Mouse (Mus musculus) ES-E14 (cell line): ENCODE data around the gene Stard5. TPM values are rescaled to one million over a fixed set of nuclear protein-coding genes. Genes with fewer than 3 reads are reported as not detected.

ENCODE experiments used
- DNase-seq: peaks from one replicate; pipeline ENCODE4 v3.0.0-alpha.2; 2013; ENCODE audit warnings: low read depth, low spot score
- H3K27ac ChIP-seq: 2 replicates; pipeline ENCODE4 v1.5.1; 2012; ENCODE audit warnings: low read depth, mild to moderate bottlenecking, low read length, moderate library complexity, mixed read lengths; ENCODE audit not compliant: poor library complexity, insufficient read depth, severe bottlenecking
- H3K36me3 ChIP-seq: 2 replicates; pipeline ENCODE4 v1.6.1; 2012; ENCODE audit warnings: mild to moderate bottlenecking, low read length, moderate library complexity, mixed read lengths; ENCODE audit not compliant: control insufficient read depth, poor library complexity, insufficient read depth, severe bottlenecking
- H3K4me1 ChIP-seq, 2 experiments: fragments of 150-350 bp in 1 of 2; sonication (generic) in 1 of 2; 2 replicates each; pipeline ENCODE4 v1.6.1; 2012; ENCODE audit warnings: low read length in 2 of 2, mild to moderate bottlenecking in 1 of 2, mixed read lengths in 1 of 2; ENCODE audit not compliant: control insufficient read depth in 2 of 2, insufficient read depth in 2 of 2, poor library complexity in 1 of 2
- H3K4me3 ChIP-seq, 2 experiments: fragments of 150-350 bp in 1 of 2; sonication (generic) in 1 of 2; 2 replicates each; pipeline ENCODE4 v1.5.1; 2012; ENCODE audit warnings: low read length in 2 of 2, low read depth in 1 of 2, mild to moderate bottlenecking in 1 of 2, mixed read lengths in 1 of 2; ENCODE audit not compliant: insufficient read depth in 1 of 2, poor library complexity in 1 of 2, severe bottlenecking in 1 of 2
- H3K9ac ChIP-seq: 2 replicates; pipeline ENCODE4 v1.6.1; 2012; ENCODE audit warnings: low read depth, mild to moderate bottlenecking, low read length, mixed read lengths; ENCODE audit not compliant: poor library complexity, insufficient read depth, severe bottlenecking
- H3K9me3 ChIP-seq: fragments of 150-350 bp; sonication (generic); 2 replicates; pipeline ENCODE4 v1.6.1; 2012; ENCODE audit warnings: low read depth, mild to moderate bottlenecking, low read length; ENCODE audit not compliant: control insufficient read depth, insufficient read depth
- CHD2 ChIP-seq: IDR thresholded peaks from 2 replicates; pipeline ENCODE4 v1.6.1; 2014; ENCODE audit warnings: mild to moderate bottlenecking, low read depth, low read length, inconsistent platforms
- HCFC1 ChIP-seq: IDR thresholded peaks from 2 replicates; pipeline ENCODE4 v1.6.1; 2012; ENCODE audit warnings: low read length, inconsistent platforms, borderline replicate concordance; ENCODE audit not compliant: insufficient read depth
- MAFK ChIP-seq: IDR thresholded peaks from 2 replicates; pipeline ENCODE4 v1.6.1; 2014; ENCODE audit warnings: mild to moderate bottlenecking, low read depth, low read length, inconsistent platforms; ENCODE audit not compliant: insufficient read depth
- ZC3H11A ChIP-seq: IDR thresholded peaks from 2 replicates; pipeline ENCODE4 v1.6.1; 2012; ENCODE audit warnings: low read depth, mild to moderate bottlenecking, inconsistent platforms, low read length, borderline replicate concordance
- ZNF384 ChIP-seq: IDR thresholded peaks from 2 replicates; pipeline ENCODE4 v1.6.1; 2012; ENCODE audit warnings: low read depth, low read length, inconsistent platforms
- in situ Hi-C, 2 experiments: fragments of 600-800 bp; cut with MboI; formaldehyde crosslinking; loops; one replicate each; pipeline ENCODE4 v1.15.1; 2025; ENCODE audit warnings: low sequenced_read_pairs in 2 of 2, inconsistent platforms in 1 of 2; ENCODE audit not compliant: unreplicated experiment in 2 of 2
- total RNA-seq: library from RNA; depleted of rRNA; stranded (reverse); fragments of 300-350 nt; gene quantifications from 2 replicates; pipeline ENCODE4 v1.2.3, GENCODE M21; 2012

Gene Stard5
- total RNA-seq, 1 experiment = 8.1 TPM

- no peak overlapping the region for H3K27ac ChIP-seq
- H3K36me3 ChIP-seq = no peaks in the 10 kb centered on the region
- no peak for DNase-seq
- in situ Hi-C loops = no loop called here
- H3K4me3 ChIP-seq = no peak overlapping the region
- no peak for TF ChIP-seq MAFK
- no peak for TF ChIP-seq HCFC1
- TF ChIP-seq ZNF384 = no peak
- TF ChIP-seq ZC3H11A = no peak
- TF ChIP-seq CHD2 = no peak
- no peaks in the 10 kb centered on the region for H3K4me1 ChIP-seq
- no peaks in the 10 kb centered on the region for H3K9me3 ChIP-seq
- H3K9ac ChIP-seq = no peak overlapping the region
Observed at GRCm38 (mm10) chr7:83609891-83610290, 21.9 kb upstream of the Stard5 start.

DNA sequence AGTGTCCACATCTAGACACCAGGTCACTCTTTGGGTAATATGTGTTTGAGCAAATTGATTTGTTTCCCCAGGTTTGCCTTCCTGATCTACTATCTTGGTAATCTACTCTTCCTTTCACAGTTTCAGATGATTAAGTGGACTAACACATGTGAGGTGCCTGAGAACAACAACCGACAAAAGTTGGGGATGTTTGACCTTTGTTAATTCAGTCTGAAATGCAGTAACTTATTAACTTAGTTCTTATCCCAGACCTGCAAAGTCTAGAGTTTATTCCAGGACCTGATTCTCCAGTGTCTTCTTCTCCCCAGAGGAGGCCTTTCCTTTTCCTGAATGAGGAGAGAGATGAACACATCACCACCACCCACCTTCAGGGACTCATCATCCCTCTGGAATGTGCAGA, 19.9 kb upstream of the Stard5 start:
- TF ChIP-seq ZNF384 = no peak
- no peak for TF ChIP-seq ZC3H11A
- no peak for TF ChIP-seq HCFC1
- TF ChIP-seq MAFK = no peak
- no peak for TF ChIP-seq CHD2
- H3K9me3 ChIP-seq = no peaks in the 10 kb centered on the region
- peaks cover 0 to 4% of the 10 kb centered on the region in 2 experiments; a peak in 1 of 4 replicates for H3K4me1 ChIP-seq
- no peak for DNase-seq
- no peak overlapping the region for H3K4me3 ChIP-seq
- H3K27ac ChIP-seq = no peak overlapping the region
- no peak overlapping the region for H3K9ac ChIP-seq
- no peaks in the 10 kb centered on the region for H3K36me3 ChIP-seq
- in situ Hi-C loops = no loop called here

- no peak for TF ChIP-seq MAFK
- no peak for TF ChIP-seq CHD2
- no peak for TF ChIP-seq ZC3H11A
- TF ChIP-seq ZNF384 = no peak
- TF ChIP-seq HCFC1 = no peak
- Histone ChIP-seq H3K4me1 (peaks cover 3 to 4% of the 10 kb centered on the region in 2 experiments; a peak in 1 of 4 replicates), H3K27ac (no peak overlapping the region), H3K4me3 (no peak overlapping the region), H3K36me3 (no peaks in the 10 kb centered on the region), H3K9me3 (no peaks in the 10 kb centered on the region), H3K9ac (no peak overlapping the region)
- no peak for DNase-seq
- in situ Hi-C loops = no loop called here
Observed at GRCm38 (mm10) chr7:83615272-83615671, 16.5 kb upstream of the Stard5 start.

DNA sequence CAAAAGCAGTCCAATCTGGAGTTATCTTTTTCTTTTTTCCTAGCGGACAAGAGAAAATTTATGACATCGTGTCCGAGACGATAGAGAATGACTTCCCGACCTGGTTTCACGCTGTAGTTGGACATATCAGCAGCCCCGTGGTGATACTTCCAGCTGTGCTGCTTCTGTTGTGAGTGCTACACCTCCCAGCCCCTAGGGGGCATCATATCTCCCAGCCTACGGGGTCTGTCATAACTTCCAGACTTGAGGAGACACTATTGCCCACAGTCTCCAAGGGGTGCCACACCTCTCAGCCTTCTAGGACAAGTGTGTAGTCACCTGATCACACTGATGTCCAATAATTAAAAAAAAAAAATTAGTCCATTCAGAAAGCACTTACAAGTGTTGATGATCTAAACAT, 15.9 kb upstream of the Stard5 start:
- Histone ChIP-seq H3K27ac (no peak overlapping the region), H3K36me3 (no peaks in the 10 kb centered on the region), H3K9me3 (no peaks in the 10 kb centered on the region), H3K4me3 (no peak overlapping the region), H3K9ac (no peak overlapping the region), H3K4me1 (peaks cover 3 to 4% of the 10 kb centered on the region in 2 experiments; a peak in 1 of 4 replicates)
- no peak for DNase-seq
- in situ Hi-C loops = no loop called here
- TF ChIP-seq CHD2 (no peak), ZC3H11A (no peak), MAFK (no peak), HCFC1 (no peak), ZNF384 (no peak)

DNA sequence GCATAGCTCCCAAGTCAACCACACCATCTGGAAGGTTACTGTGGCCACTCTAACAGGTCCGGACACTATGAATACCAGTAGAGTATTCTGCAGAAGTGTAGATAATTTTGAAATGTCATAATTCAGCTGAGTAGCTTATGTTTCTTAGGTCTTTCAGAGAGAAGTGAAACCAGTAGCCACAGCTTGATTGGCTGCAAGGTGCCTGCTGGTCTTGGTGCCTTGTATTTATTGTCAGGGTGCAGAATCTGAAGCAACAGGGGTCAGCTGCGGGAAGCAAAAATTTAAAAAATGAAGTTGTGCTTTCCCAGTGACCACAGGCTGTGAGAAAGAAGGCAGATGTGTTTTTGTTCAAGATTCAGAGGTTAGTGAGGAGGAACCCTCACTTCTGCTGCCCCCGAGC, 15.5 kb upstream of the Stard5 start:
- H3K9me3 ChIP-seq = no peaks in the 10 kb centered on the region
- H3K36me3 ChIP-seq = no peaks in the 10 kb centered on the region
- no peak for DNase-seq
- no peak overlapping the region for H3K4me3 ChIP-seq
- TF ChIP-seq ZNF384 (no peak), HCFC1 (no peak), CHD2 (no peak), ZC3H11A (no peak), MAFK (no peak)
- in situ Hi-C loops = no loop called here
- peaks cover 3 to 4% of the 10 kb centered on the region in 2 experiments; a peak in 1 of 4 replicates for H3K4me1 ChIP-seq
- no peak overlapping the region for H3K9ac ChIP-seq
- no peak overlapping the region for H3K27ac ChIP-seq
